Comparison of ENCODE assay signal across 9 mouse cellular contexts in genomic region chr9:66708816-66709555, GRCm38 (mm10). TPM values are rescaled to one million over a fixed set of nuclear protein-coding genes. Genes with fewer than 3 reads are reported as not detected.
A peak's percentile ranks its signal among the peaks of the same experiment; 100 is the strongest.
DNase-seq lines count a peak whose midpoint lies in the region; ATAC-seq lines count a peak whose summit lies in the region.
"Had no signal": no experiment of that assay in that cellular context is flagged by ENCODE, and none has a peak within 500 bp of the region (broad histone marks: within the 10 kb centered on the region; RNA-seq: fewer than 3 reads in every experiment).

No protein-coding gene starts in this region.

- WGBS in heart, embryonic 11.5 days (ENCODE audit: insufficient replicate concordance) = 61% methylated on average over 12 of the region's 12 CpGs
- WGBS in embryonic facial prominence, embryonic 10.5 days = 55% methylated on average over 12 of the region's 12 CpGs
- 25% methylated on average over 12 of the region's 12 CpGs for WGBS in kidney, embryonic 16.5 days

- H3K27ac ChIP-seq in heart, embryonic 11.5 days (ENCODE audit: low read depth, low read length) = no peak overlapping the region
- H3K27ac ChIP-seq in embryonic facial prominence, embryonic 10.5 days (replicated peaks) = peak overlapping the region; percentile 69
- 0 out of 2 replicates have a peak overlapping the region, but pooled peaks have one; percentile 13 for H3K27ac ChIP-seq in kidney, embryonic 16.5 days (ENCODE audit: low read length)
- H3K27ac ChIP-seq: lung, embryonic 15.5 days had no signal

- no peak overlapping the region for H3K9ac ChIP-seq in heart, embryonic 11.5 days (ENCODE audit: low read depth, low read length)
- no peak overlapping the region; the same call in 1 of the 2 replicates for H3K9ac ChIP-seq in kidney, embryonic 16.5 days (replicated peaks; ENCODE audit: low read length)
- H3K9ac ChIP-seq: heart, embryonic 13.5 days; lung, embryonic 15.5 days had no signal

- no peak overlapping the region for H3K4me3 ChIP-seq in heart, embryonic 11.5 days (ENCODE audit: low read depth, low read length)
- no peak overlapping the region for H3K4me3 ChIP-seq in embryonic facial prominence, embryonic 10.5 days
- no peak overlapping the region for H3K4me3 ChIP-seq in kidney, embryonic 16.5 days (ENCODE audit: low read length)
- H3K4me3 ChIP-seq: heart, embryonic 13.5 days; lung, embryonic 15.5 days had no signal

- peaks cover 13% of the 10 kb centered on the region for H3K27me3 ChIP-seq in heart, embryonic 11.5 days (ENCODE audit: control insufficient read depth, insufficient read depth, low read length)
- H3K27me3 ChIP-seq in embryonic facial prominence, embryonic 10.5 days (replicated peaks; ENCODE audit: low read depth, poor library complexity, severe bottlenecking) = peaks cover 34% of the 10 kb centered on the region
- no peaks in the 10 kb centered on the region for H3K27me3 ChIP-seq in kidney, embryonic 16.5 days (ENCODE audit: insufficient read depth, low read length)

- intact Hi-C loops in left cerebral cortex, postnatal 4 days (cut with DNase I) = no loop called here

- ATAC-seq in heart, embryonic 11.5 days (replicated peaks; ENCODE audit: insufficient number of reproducible peaks, low FRiP score, low TSS enrichment) = no peak
- ATAC-seq in kidney, embryonic 16.5 days (ENCODE audit: low FRiP score, low TSS enrichment) = no peak

- peaks cover 4% of the 10 kb centered on the region; the same call in 1 of the 2 replicates for H3K4me1 ChIP-seq in heart, embryonic 11.5 days (ENCODE audit: control insufficient read depth, insufficient read depth, low read length)
- peaks cover 32% of the 10 kb centered on the region for H3K4me1 ChIP-seq in embryonic facial prominence, embryonic 10.5 days
- peaks cover 25% of the 10 kb centered on the region for H3K4me1 ChIP-seq in kidney, embryonic 16.5 days (ENCODE audit: insufficient read depth, low read length)

- DNase-seq in heart, postnatal 4 days = peak; percentile 20
- DNase-seq in Muller cell, postnatal 12 days (ENCODE audit: inconsistent ontology term) = peak; percentile 47
- DNase-seq in embryonic facial prominence, embryonic 10.5 days (ENCODE audit: low spot score) = peak; percentile 23
- DNase-seq in cerebellum, postnatal 25 days = no peak
- DNase-seq in left cerebral cortex, postnatal 4 days = no peak

- H3K4me2 ChIP-seq in heart, embryonic 11.5 days = no peak overlapping the region
- H3K4me2 ChIP-seq in kidney, embryonic 16.5 days (replicated peaks; ENCODE audit: low read depth, low read length) = no peak overlapping the region
- H3K4me2 ChIP-seq: heart, embryonic 13.5 days; lung, embryonic 15.5 days had no signal

- no peaks in the 10 kb centered on the region for H3K36me3 ChIP-seq in heart, embryonic 11.5 days (ENCODE audit: control insufficient read depth, insufficient read depth, low read length)
- no peaks in the 10 kb centered on the region for H3K36me3 ChIP-seq in embryonic facial prominence, embryonic 10.5 days (replicated peaks)
- no peaks in the 10 kb centered on the region for H3K36me3 ChIP-seq in kidney, embryonic 16.5 days (ENCODE audit: insufficient read depth, low read length)
- H3K36me3 ChIP-seq: heart, embryonic 13.5 days; lung, embryonic 15.5 days had no signal

- H3K9me3 ChIP-seq in heart, embryonic 11.5 days (replicated peaks; ENCODE audit: control insufficient read depth, low read length) = no peaks in the 10 kb centered on the region
- H3K9me3 ChIP-seq in embryonic facial prominence, embryonic 10.5 days = no peaks in the 10 kb centered on the region
- H3K9me3 ChIP-seq in kidney, embryonic 16.5 days (ENCODE audit: low read length) = no peaks in the 10 kb centered on the region
- H3K9me3 ChIP-seq: heart, embryonic 13.5 days; lung, embryonic 15.5 days had no signal

RNA-seq across cellular contexts. Expression of gene Car12, which starts 4.5 kb away (rescaled TPM):
- under 1 TPM; 0.19 to 0.20 TPM for total RNA-seq in heart, postnatal 4 days (2021)
- polyA plus RNA-seq in heart, embryonic 11.5 days (2014; fragmentation: Nextera tagmentation; extraction: Ambion mirVana) = 0.28 and 0.30 TPM in 2 replicates
- polyA plus RNA-seq in embryonic facial prominence, embryonic 10.5 days (2016; fragmentation: Nextera tagmentation; extraction: Ambion mirVana) = 5.6 and 6.5 TPM in 2 replicates
- 27.7 and 30.7 TPM in 2 replicates for polyA plus RNA-seq in kidney, embryonic 16.5 days (2015; fragmentation: Nextera tagmentation; extraction: Ambion mirVana)
- total RNA-seq in left cerebral cortex, postnatal 4 days (2021) = 1 to 10 TPM; 1.2 to 3.3 TPM

Comparison
In these comparisons a context has a peak if more than half of its experiments do, and no peak if none do; other contexts are left out.
1. DNase-seq: peak in heart, postnatal 4 days (single experiment), Muller cell, postnatal 12 days (single experiment) and embryonic facial prominence, embryonic 10.5 days (single experiment); none in cerebellum, postnatal 25 days (0 of 2) and left cerebral cortex, postnatal 4 days (single experiment).